Mouse (Mus musculus): ENCODE measurements around the gene Tmem44.

- TF ChIP-seq POLR2A (IDR thresholded peaks at IDR 0.05; ENCODE audit: control insufficient read depth, extremely low read depth, insufficient read depth, low read length, poor library complexity), result no peak
- TF ChIP-seq CTCF (IDR thresholded peaks at IDR 0.05; ENCODE audit: borderline replicate concordance, control insufficient read depth, extremely low read depth, insufficient read depth, low read length, poor library complexity), result no peak
These were observed 5.9 kb downstream of the Tmem44 start for GRCm38 (mm10) chr16:30544693-30545092.

All from thymus, adult 2 months (tissue).